Mouse (Mus musculus) midbrain, embryonic 12.5 days (tissue): Measurements from ENCODE around the gene Tmem253. TPM values are rescaled to one million over a fixed set of nuclear protein-coding genes. Genes with fewer than 3 reads are reported as not detected.

Experiments used
- ATAC-seq: fragments of 200-750 bp; cut with Nextera tagmentation; 2 replicates; pipeline ENCODE4 v1.8.0; 2017; ENCODE audit warnings: low read depth, moderate TSS enrichment, moderate library complexity; ENCODE audit not compliant: low FRiP score
- H3K27ac ChIP-seq: fragments of 300-500 bp; sonication (generic); replicated peaks from 2 replicates; pipeline ENCODE4 v1.5.1; 2016; ENCODE audit warnings: mild to moderate bottlenecking
- H3K27me3 ChIP-seq: fragments of 300-500 bp; sonication (generic); 2 replicates; pipeline ENCODE4 v1.6.1; 2016; ENCODE audit warnings: mild to moderate bottlenecking
- H3K36me3 ChIP-seq: fragments of 300-500 bp; sonication (generic); 2 replicates; pipeline ENCODE4 v1.6.1; 2016
- H3K4me1 ChIP-seq: fragments of 300-500 bp; sonication (generic); 2 replicates; pipeline ENCODE4 v1.6.1; 2016
- H3K4me2 ChIP-seq: fragments of 300-500 bp; sonication (generic); replicated peaks from 2 replicates; pipeline ENCODE4 v1.6.1; 2016; ENCODE audit warnings: mild to moderate bottlenecking, moderate library complexity
- H3K4me3 ChIP-seq: fragments of 300-500 bp; sonication (generic); 2 replicates; pipeline ENCODE4 v1.5.1; 2016; ENCODE audit warnings: mild to moderate bottlenecking
- H3K9ac ChIP-seq: fragments of 300-500 bp; sonication (generic); replicated peaks from 2 replicates; pipeline ENCODE4 v1.6.1; 2016; ENCODE audit warnings: mild to moderate bottlenecking, moderate library complexity
- H3K9me3 ChIP-seq: fragments of 300-500 bp; sonication (generic); 2 replicates; pipeline ENCODE4 v1.6.1; 2016; ENCODE audit warnings: mild to moderate bottlenecking
- WGBS: fragments of 180-500 bp; shearing (Covaris S2); methylation state at CpG from one replicate; pipeline ENCODE4 v1.1.7; 2016; 5-methylcytosine and 5-hydroxymethylcytosine counted together
- polyA plus RNA-seq: library from polyadenylated mRNA; unstranded; fragments of >200 nt; fragmentation: Nextera tagmentation; extraction: Ambion mirVana; gene quantifications from 2 replicates; pipeline ENCODE4 v1.2.1, GENCODE M21; 2016

Tmem253 gene
- 1.0 and 2.1 TPM in 2 replicates for polyA plus RNA-seq

GRCm38 (mm10) chr14:52015445-52016100 is at the start of gene Tmem253:
Gene Tmem253, plus strand, starts transcription at chr14:52015658.
- Histone ChIP-seq H3K36me3 (no peaks in the 10 kb centered on the region), H3K27ac (peak within 1 kb of the TSS; percentile 100), H3K4me1 (peaks cover 66% of the 10 kb centered on the region), H3K27me3 (no peaks in the 10 kb centered on the region), H3K9ac (peak within 1 kb of the TSS; percentile 99), H3K4me3 (peak within 1 kb of the TSS; percentile 77), H3K4me2 (peak within 1 kb of the TSS; percentile 79), H3K9me3 (no peaks in the 10 kb centered on the region)
- ATAC-seq = no peak
- 24% methylated on average over 6 of the region's 6 CpGs for WGBS

- Histone ChIP-seq H3K27me3 (no peaks in the 10 kb centered on the region), H3K9me3 (no peaks in the 10 kb centered on the region), H3K4me1 (no peaks in the 10 kb centered on the region), H3K4me2 (no peak overlapping the region), H3K27ac (no peak overlapping the region), H3K4me3 (no peak overlapping the region), H3K36me3 (no peaks in the 10 kb centered on the region), H3K9ac (no peak overlapping the region)
- ATAC-seq = no peak
- WGBS = 84% methylated on average over 3 of the region's 3 CpGs
Measured at GRCm38 (mm10) chr14:51967400-51967799, 48.1 kb upstream of the Tmem253 start.

- H3K4me1 ChIP-seq = peaks cover 8% of the 10 kb centered on the region
- H3K4me2 ChIP-seq = no peak overlapping the region
- WGBS = 93% methylated on average over 3 of the region's 3 CpGs
- H3K4me3 ChIP-seq = no peak overlapping the region
- H3K27me3 ChIP-seq = no peaks in the 10 kb centered on the region
- ATAC-seq = no peak
- no peaks in the 10 kb centered on the region for H3K9me3 ChIP-seq
- H3K36me3 ChIP-seq = no peaks in the 10 kb centered on the region
- no peak overlapping the region for H3K27ac ChIP-seq
- no peak overlapping the region for H3K9ac ChIP-seq
Measured at GRCm38 (mm10) chr14:51979252-51979651, 36.2 kb upstream of the Tmem253 start.

GRCm38 (mm10) chr14:51983251-51983650 is 32.2 kb upstream of the Tmem253 start:
- H3K4me1 ChIP-seq = peaks cover 31% of the 10 kb centered on the region
- peak overlapping the region; percentile 96; the same call in 1 of the 2 replicates for H3K4me2 ChIP-seq
- no peak for ATAC-seq
- WGBS = 52% methylated on average over 4 of the region's 4 CpGs
- no peak overlapping the region for H3K9ac ChIP-seq
- H3K36me3 ChIP-seq = peaks cover 5% of the 10 kb centered on the region; the same call in 1 of the 2 replicates
- no peaks in the 10 kb centered on the region for H3K27me3 ChIP-seq
- no peak overlapping the region for H3K27ac ChIP-seq
- no peak overlapping the region for H3K4me3 ChIP-seq
- no peaks in the 10 kb centered on the region for H3K9me3 ChIP-seq

GRCm38 (mm10) chr14:51983855-51984246 is 31.6 kb upstream of the Tmem253 start:
- H3K4me2 ChIP-seq = peak overlapping the region; percentile 96
- no peaks in the 10 kb centered on the region for H3K27me3 ChIP-seq
- peak overlapping the region; percentile 79 for H3K9ac ChIP-seq
- peaks cover 35% of the 10 kb centered on the region for H3K4me1 ChIP-seq
- ATAC-seq = no peak
- H3K9me3 ChIP-seq = no peaks in the 10 kb centered on the region
- peaks cover 11% of the 10 kb centered on the region for H3K36me3 ChIP-seq
- H3K4me3 ChIP-seq = peak overlapping the region; percentile 65
- H3K27ac ChIP-seq = peak overlapping the region; percentile 87; the same call in 1 of the 2 replicates
- WGBS = 4% methylated on average over 10 of the region's 10 CpGs

- peak; percentile 91 for ATAC-seq
- Histone ChIP-seq H3K9ac (peak within 1 kb of the TSS; percentile 79), H3K4me3 (peak within 1 kb of the TSS; percentile 65), H3K9me3 (no peaks in the 10 kb centered on the region), H3K27me3 (no peaks in the 10 kb centered on the region), H3K4me2 (peak within 1 kb of the TSS; percentile 96), H3K4me1 (peaks cover 41% of the 10 kb centered on the region), H3K27ac (peak within 1 kb of the TSS; percentile 87), H3K36me3 (peaks cover 18% of the 10 kb centered on the region)
- under 1% methylated on average over 50 of the region's 74 CpGs for WGBS
Measured at GRCm38 (mm10) chr14:51984247-51985231, 30.9 kb upstream of the Tmem253 start, which contains the start of gene Arhgef40. Gene Arhgef40, plus strand, starts transcription at chr14:51984719.

- H3K4me3 ChIP-seq = peak overlapping the region; percentile 65
- peak overlapping the region; percentile 87 for H3K27ac ChIP-seq
- peaks cover 28% of the 10 kb centered on the region for H3K36me3 ChIP-seq
- ATAC-seq = peak; percentile 60
- H3K9ac ChIP-seq = peak overlapping the region; percentile 79
- no peaks in the 10 kb centered on the region for H3K27me3 ChIP-seq
- no peaks in the 10 kb centered on the region for H3K9me3 ChIP-seq
- H3K4me2 ChIP-seq = peak overlapping the region; percentile 96
- H3K4me1 ChIP-seq = peaks cover 44% of the 10 kb centered on the region
- under 1% methylated on average over 27 of the region's 27 CpGs for WGBS
Measured at GRCm38 (mm10) chr14:51985301-51986152, 29.9 kb upstream of the Tmem253 start.

- Histone ChIP-seq H3K4me1 (peaks cover 44% of the 10 kb centered on the region), H3K27ac (peak overlapping the region; percentile 87), H3K4me2 (peak overlapping the region; percentile 96), H3K4me3 (peak overlapping the region; percentile 65), H3K36me3 (peaks cover 34% of the 10 kb centered on the region), H3K27me3 (no peaks in the 10 kb centered on the region), H3K9me3 (no peaks in the 10 kb centered on the region), H3K9ac (peak overlapping the region; percentile 79)
- WGBS = 0% methylated on average over 7 of the region's 7 CpGs
- no peak for ATAC-seq
Measured at GRCm38 (mm10) chr14:51986153-51986505, 29.3 kb upstream of the Tmem253 start.

- Histone ChIP-seq H3K4me3 (no peak overlapping the region), H3K9me3 (no peaks in the 10 kb centered on the region), H3K27ac (no peak overlapping the region), H3K27me3 (no peaks in the 10 kb centered on the region), H3K4me1 (peaks cover 44% of the 10 kb centered on the region), H3K9ac (no peak overlapping the region), H3K4me2 (0 out of 2 replicates have a peak overlapping the region, but pooled peaks have one; percentile 96), H3K36me3 (peaks cover 44% of the 10 kb centered on the region)
- WGBS = 93% methylated on average over 6 of the region's 6 CpGs
- ATAC-seq = no peak
Measured at GRCm38 (mm10) chr14:51987177-51987576, 28.3 kb upstream of the Tmem253 start.

GRCm38 (mm10) chr14:51988731-51989130 is 26.7 kb upstream of the Tmem253 start:
- H3K27me3 ChIP-seq = no peaks in the 10 kb centered on the region
- no peak overlapping the region; the same call in 1 of the 2 replicates for H3K9ac ChIP-seq
- no peak for ATAC-seq
- 80% methylated on average over 12 of the region's 12 CpGs for WGBS
- peaks cover 57% of the 10 kb centered on the region for H3K36me3 ChIP-seq
- 0 out of 2 replicates have a peak overlapping the region, but pooled peaks have one; percentile 39 for H3K27ac ChIP-seq
- no peak overlapping the region for H3K4me2 ChIP-seq
- H3K4me3 ChIP-seq = no peak overlapping the region
- peaks cover 41% of the 10 kb centered on the region for H3K4me1 ChIP-seq
- no peaks in the 10 kb centered on the region for H3K9me3 ChIP-seq

GRCm38 (mm10) chr14:51989461-51989970 is 25.9 kb upstream of the Tmem253 start:
- H3K36me3 ChIP-seq = peaks cover 65% of the 10 kb centered on the region
- no peak overlapping the region; the same call in 1 of the 2 replicates for H3K9ac ChIP-seq
- 68% methylated on average over 12 of the region's 12 CpGs for WGBS

More at GRCm38 (mm10) chr14:51989461-51989970, 25.9 kb upstream of the Tmem253 start:
- Histone ChIP-seq H3K27me3 (no peaks in the 10 kb centered on the region), H3K4me3 (no peak overlapping the region), H3K27ac (0 out of 2 replicates have a peak overlapping the region, but pooled peaks have one; percentile 39), H3K9me3 (no peaks in the 10 kb centered on the region), H3K4me1 (peaks cover 36% of the 10 kb centered on the region), H3K4me2 (no peak overlapping the region)
- no peak for ATAC-seq
